Mouse (Mus musculus) limb, embryonic 13.5 days (tissue): ENCODE measurements around the gene Krtap31-2. TPM values are rescaled to one million over a fixed set of nuclear protein-coding genes. Genes with fewer than 3 reads are reported as not detected.

Experiments
- polyA plus RNA-seq: library from polyadenylated mRNA; unstranded; fragments of >200 nt; fragmentation: Nextera tagmentation; extraction: Ambion mirVana; gene quantifications from 2 replicates; pipeline ENCODE4 v1.2.1, GENCODE M21; 2015

Krtap31-2 gene
- polyA plus RNA-seq, 1 experiment from 2014 or later: not detected

Other genes starting within 250 kb of the Krtap31-2 start
- gene Gm14190, start 245.6 kb upstream of the Krtap31-2 start, polyA plus RNA-seq: not detected in 2 replicates
- not detected in 2 replicates for gene Gm14180, start 202.0 kb upstream of the Krtap31-2 start, polyA plus RNA-seq
- not detected in 2 replicates for gene Gm11595, start 163.4 kb upstream of the Krtap31-2 start, polyA plus RNA-seq
- not detected in 2 replicates for gene Krtap4-8, start 155.6 kb upstream of the Krtap31-2 start, polyA plus RNA-seq
- gene Krtap4-9, start 151.1 kb upstream of the Krtap31-2 start, polyA plus RNA-seq: not detected in 2 replicates
- not detected in 2 replicates for gene Gm11596, start 142.8 kb upstream of the Krtap31-2 start, polyA plus RNA-seq
- not detected in 2 replicates for gene Gm11569, start 137.4 kb upstream of the Krtap31-2 start, polyA plus RNA-seq
- gene Gm11554, start 131.8 kb upstream of the Krtap31-2 start, polyA plus RNA-seq: not detected in 2 replicates
- gene Krtap4-13, start 126.4 kb upstream of the Krtap31-2 start, polyA plus RNA-seq: not detected in 2 replicates
- not detected in 2 replicates for gene Gm11564, start 120.6 kb upstream of the Krtap31-2 start, polyA plus RNA-seq
- not detected in 2 replicates for gene 2300003K06Rik, start 98.2 kb upstream of the Krtap31-2 start, polyA plus RNA-seq
- gene Krtap4-16, start 84.7 kb upstream of the Krtap31-2 start, polyA plus RNA-seq: not detected in 2 replicates
- not detected in 2 replicates for gene Gm11568, start 78.4 kb upstream of the Krtap31-2 start, polyA plus RNA-seq
- not detected in 2 replicates for gene Gm11559, start 71.8 kb upstream of the Krtap31-2 start, polyA plus RNA-seq
- not detected in 2 replicates for gene Krtap9-1, start 62.9 kb upstream of the Krtap31-2 start, polyA plus RNA-seq
- gene Gm11567, start 57.1 kb upstream of the Krtap31-2 start, polyA plus RNA-seq: not detected in 2 replicates
- not detected in 2 replicates for gene Krtap31-1, start 28.4 kb upstream of the Krtap31-2 start, polyA plus RNA-seq
- gene Gm11565, start 21.5 kb upstream of the Krtap31-2 start, polyA plus RNA-seq: not detected in 2 replicates
- gene Krtap9-5, start 12.2 kb downstream of the Krtap31-2 start, polyA plus RNA-seq: not detected in 2 replicates
- gene Krtap29-1, start 42.8 kb downstream of the Krtap31-2 start, polyA plus RNA-seq: not detected in 2 replicates
- gene Krtap16-1, start 50.3 kb downstream of the Krtap31-2 start, polyA plus RNA-seq: not detected in 2 replicates
- gene Krtap17-1, start 57.7 kb downstream of the Krtap31-2 start, polyA plus RNA-seq: 0.52 and 0.66 TPM in 2 replicates
- not detected in 2 replicates for gene Krt33a, start 79.9 kb downstream of the Krtap31-2 start, polyA plus RNA-seq
- gene Krt33b, start 93.6 kb downstream of the Krtap31-2 start, polyA plus RNA-seq: 0.38 and 0.43 TPM in 2 replicates
- not detected in 2 replicates for gene Krt34, start 105.3 kb downstream of the Krtap31-2 start, polyA plus RNA-seq
- 0.11 TPM in 1 of 2 replicates, not detected in the other for gene Krt31, start 114.3 kb downstream of the Krtap31-2 start, polyA plus RNA-seq
- not detected in 2 replicates for gene Krt32, start 151.9 kb downstream of the Krtap31-2 start, polyA plus RNA-seq
- gene Krt35, start 159.9 kb downstream of the Krtap31-2 start, polyA plus RNA-seq: 0.80 and 1.0 TPM in 2 replicates
- gene Krt36, start 169.3 kb downstream of the Krtap31-2 start, polyA plus RNA-seq: 0.14 TPM in 1 of 2 replicates, not detected in the other
- gene Krt13, start 185.3 kb downstream of the Krtap31-2 start, polyA plus RNA-seq: not detected in 2 replicates
- gene Krt15, start 199.6 kb downstream of the Krtap31-2 start, polyA plus RNA-seq: 151 and 172 TPM in 2 replicates
- 18.6 and 21.8 TPM in 2 replicates for gene Krt19, start 212.4 kb downstream of the Krtap31-2 start, polyA plus RNA-seq